Mouse (Mus musculus) embryonic stem cell, embryonic (primary cell): ENCODE measurements around the gene Zfp609.

ENCODE experiments used
- CTCF ChIA-PET, 4 experiments: fragments of 300-600 bp in 2 of 4; fragments of 350-600 bp in 2 of 4; sonication (Branson Sonifier 250); formaldehyde crosslinking; loops; one replicate each; lab custom pipeline; 2022; ENCODE audit warnings: inconsistent platforms in 2 of 4; lab: Charles Lee
- POLR2A ChIA-PET, 4 experiments: fragments of 300-600 bp in 2 of 4; fragments of 350-600 bp in 2 of 4; sonication (Branson Sonifier 250); formaldehyde crosslinking; loops; one replicate each; lab custom pipeline; 2022; ENCODE audit warnings: antibody characterized with exemption in 4 of 4, inconsistent platforms in 1 of 4; lab: Charles Lee

Zfp609 gene

DNA sequence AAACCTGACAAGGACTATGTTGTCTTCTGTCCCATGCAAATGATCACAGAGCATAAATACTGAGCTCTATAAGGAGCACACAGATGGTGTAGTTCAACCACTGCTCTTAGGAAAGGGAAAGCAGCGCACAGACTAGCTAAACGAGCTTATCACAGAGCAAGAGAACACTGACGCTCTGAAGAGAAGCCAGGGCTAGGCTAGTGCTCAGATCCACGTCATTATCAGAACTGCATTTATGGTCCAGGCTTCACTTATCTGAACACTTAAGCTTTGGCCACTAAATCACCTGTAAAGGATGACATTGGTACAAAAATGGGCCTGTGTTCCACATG lies 102.1 kb downstream of the Zfp609 start:
- ChIA-PET CTCF (interaction anchor here in 3 of 4 experiments (0.5 to 1.5 kb wide), 5 partner anchors 27 to 390 kb away, joined by 3 to 6 read pairs (median 3); no protein-coding TSS in a partner anchor), POLR2A (interaction anchor here in 3 of 4 experiments (0.5 to 2.6 kb wide), 19 partner anchors 8 to 1320 kb away, joined by 3 to 9 read pairs (median 4); partner anchors contain the start of gene Mtfmt (in 1 of the 3))

DNA sequence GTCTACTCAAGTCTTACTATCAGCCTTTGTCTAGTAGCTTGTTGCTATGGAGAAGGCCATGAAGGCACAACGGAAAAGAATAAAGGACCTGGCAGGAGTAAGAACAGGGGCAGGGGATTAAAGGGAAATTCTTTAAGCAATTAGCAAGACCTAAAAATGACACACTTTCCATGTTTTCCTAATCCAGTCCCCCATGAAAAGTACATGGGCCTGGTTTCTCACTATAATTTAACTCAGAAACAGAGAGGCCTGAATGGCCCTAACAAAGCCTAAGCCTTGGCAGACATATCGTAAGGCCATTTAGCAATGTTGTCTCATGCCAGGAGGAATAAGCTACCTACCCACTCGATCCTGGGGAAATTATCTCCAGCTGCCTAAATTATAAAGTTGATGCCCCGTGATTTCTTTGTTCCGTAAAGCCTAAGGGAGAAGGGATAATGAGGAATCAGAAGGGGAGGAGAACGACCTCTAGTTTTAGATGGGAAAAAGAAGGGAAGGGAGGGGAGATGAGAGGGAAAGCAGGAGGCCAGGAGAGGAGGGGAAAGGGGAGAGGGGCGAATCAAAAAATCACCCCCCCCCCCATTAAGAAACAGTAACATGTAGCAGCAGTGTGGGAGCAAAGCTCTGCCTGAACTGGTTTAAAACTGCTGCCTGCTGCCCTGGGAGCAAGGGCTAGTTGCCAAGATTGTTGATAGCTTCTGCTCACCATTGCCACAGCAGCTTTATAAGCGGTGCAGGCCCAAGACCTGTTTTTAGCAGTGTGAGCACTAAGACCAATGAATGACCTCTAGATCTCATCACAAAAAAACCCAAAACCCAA lies 102.7 kb downstream of the Zfp609 start:
- ChIA-PET POLR2A (interaction anchor here in 3 of 4 experiments (0.5 to 2.6 kb wide), 19 partner anchors 9 to 308 kb away, joined by 3 to 9 read pairs (median 4); no protein-coding TSS in a partner anchor), CTCF (interaction anchor here in 3 of 4 experiments (0.6 to 1.5 kb wide), 3 partner anchors 27 to 391 kb away, joined by 3 to 4 read pairs (median 3); no protein-coding TSS in a partner anchor)

DNA sequence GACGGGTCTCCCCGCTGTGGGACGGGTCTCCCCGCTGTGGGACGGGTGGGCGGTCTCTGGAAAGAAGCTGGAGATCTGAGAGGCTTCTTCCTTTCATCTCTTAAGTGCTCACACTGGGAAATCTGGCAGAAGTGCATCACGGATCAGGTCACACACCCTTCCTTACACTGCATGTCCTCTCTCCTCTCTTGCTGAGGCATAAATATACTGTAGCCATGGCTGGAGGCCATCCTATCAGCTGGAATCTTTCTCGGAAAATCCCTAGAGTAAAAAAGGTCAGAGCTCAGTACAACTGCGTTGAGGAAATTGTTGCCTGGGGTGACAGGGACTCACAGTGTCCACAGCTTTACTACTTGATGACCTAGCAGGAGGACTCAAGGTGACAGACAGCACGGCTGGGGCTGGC lies 106.2 kb downstream of the Zfp609 start:
- ChIA-PET POLR2A (interaction anchor here (0.6 to 1.5 kb wide), 7 partner anchors 8 to 910 kb away, joined by 3 to 4 read pairs (median 3); no protein-coding TSS in a partner anchor), CTCF (interaction anchor here in 2 of 4 experiments (1.0 to 1.7 kb wide), 2 partner anchors 57 to 122 kb away, joined by 3 to 4 read pairs; no protein-coding TSS in a partner anchor)

DNA sequence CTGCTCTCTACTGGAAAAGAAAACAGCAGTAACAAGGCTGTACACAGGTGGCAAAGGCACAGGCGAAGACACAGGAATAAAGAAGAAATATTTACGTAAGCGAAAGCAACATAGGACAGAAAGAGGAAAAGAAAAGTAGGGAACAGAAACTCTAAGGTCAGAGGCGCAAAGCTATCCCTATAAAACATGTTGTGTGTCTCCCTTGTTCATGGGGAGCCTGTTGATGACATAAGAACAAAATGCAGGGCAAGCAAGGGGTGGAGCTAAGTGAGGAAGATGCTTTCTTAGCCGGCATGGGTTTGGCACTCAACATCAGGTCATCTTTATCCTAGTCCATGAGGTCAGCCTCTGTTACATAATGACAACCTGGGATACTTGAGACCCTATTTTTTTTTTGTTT lies 109.2 kb downstream of the Zfp609 start:
- ChIA-PET POLR2A (interaction anchor here in 1 of 4 experiments (0.6 to 1.7 kb wide), 6 partner anchors 9 to 55 kb away, joined by 3 to 4 read pairs (median 3); no protein-coding TSS in a partner anchor), CTCF (interaction anchor here in 1 of 4 experiments (0.8 kb wide), 1 partner anchor 113 kb away, joined by 3 read pairs; no protein-coding TSS in a partner anchor)

DNA sequence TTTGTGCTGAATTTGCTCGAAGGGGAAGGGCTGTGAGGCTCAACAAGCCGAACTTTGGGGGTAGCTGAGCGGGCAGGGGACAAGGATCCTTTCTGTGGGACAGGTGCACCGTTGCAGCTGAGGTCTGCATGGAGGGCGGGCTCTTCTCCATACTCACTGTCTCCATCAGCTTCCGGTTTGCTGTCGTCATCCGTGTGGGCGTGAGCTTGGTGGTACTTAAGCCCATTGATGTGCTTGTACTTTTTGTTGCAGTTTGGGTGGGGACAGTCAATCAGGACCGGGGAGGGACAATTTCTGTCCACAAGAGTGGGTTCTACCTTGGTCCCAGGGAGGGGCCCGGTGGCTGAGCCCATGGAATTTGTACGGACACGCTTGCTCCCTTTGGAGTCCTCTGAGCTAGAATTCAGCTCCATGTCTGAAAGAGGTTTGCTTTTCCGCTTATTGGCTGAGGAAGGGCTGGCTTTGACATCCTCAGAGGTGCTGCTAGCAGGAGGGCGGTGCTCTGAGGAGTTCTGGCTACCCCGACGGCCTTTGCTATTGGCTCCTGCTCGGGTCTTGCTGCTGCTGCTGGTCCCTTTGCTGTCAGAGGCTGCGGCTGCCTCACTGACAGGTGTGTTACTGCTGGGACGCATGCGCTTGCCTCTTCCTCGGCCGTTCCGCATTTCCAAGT lies 123.3 kb downstream of the Zfp609 start:
- ChIA-PET POLR2A (interaction anchor here (0.6 to 2.5 kb wide), 27 partner anchors 10 to 181 kb away, joined by 3 to 19 read pairs (median 4); no protein-coding TSS in a partner anchor), CTCF (interaction anchor here (0.7 to 2.8 kb wide), 13 partner anchors 8 to 385 kb away, joined by 3 to 9 read pairs (median 4); partner anchors contain the start of gene Oaz2 (in 1 of the 4))

DNA sequence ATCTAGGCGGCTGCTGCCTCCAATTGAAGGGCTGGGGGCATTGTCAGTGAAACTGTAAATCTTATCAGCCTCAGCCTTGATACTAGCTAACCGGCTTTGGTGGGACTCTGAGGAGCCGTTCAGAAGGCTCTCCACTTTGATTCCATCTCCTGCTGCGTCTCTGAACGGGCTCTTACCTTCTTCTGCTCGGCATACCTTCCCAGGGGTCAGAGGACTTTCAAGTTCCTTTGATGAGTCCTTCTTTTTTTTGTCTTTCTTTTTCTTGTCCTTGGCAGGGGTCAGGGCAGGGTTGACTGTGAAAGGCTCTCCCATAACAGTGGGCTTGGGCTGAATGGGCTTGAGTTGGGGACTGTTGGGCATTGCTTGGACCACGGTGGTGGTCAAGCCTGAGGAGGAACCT lies 124.1 kb downstream of the Zfp609 start:
- ChIA-PET POLR2A (interaction anchor here in 3 of 4 experiments (0.5 to 2.5 kb wide), 22 partner anchors 8 to 182 kb away, joined by 3 to 19 read pairs (median 4); no protein-coding TSS in a partner anchor), CTCF (interaction anchor here (0.7 to 2.8 kb wide), 9 partner anchors 7 to 105 kb away, joined by 3 to 9 read pairs (median 4); partner anchors contain the start of gene Oaz2 (in 1 of the 4))

DNA sequence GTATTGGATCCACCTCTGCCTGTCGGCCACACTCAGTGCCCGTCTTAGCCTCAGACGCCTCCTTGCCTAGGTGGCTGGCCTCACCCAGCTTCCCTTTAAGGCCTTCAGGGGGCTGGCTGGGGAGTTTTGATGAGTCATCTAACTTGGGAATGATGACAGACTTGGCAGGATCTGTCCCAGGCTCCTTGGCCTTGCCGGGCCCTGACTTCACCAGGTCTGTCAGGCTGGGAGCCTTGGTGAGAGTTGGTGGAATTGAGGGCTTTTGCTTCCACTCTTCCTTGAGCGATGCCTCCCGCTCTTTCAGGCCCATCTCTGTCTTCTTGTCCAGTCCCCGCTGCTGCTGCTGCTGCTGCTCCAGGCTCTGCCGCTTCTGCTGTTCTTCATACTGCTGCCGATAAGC lies 125.1 kb downstream of the Zfp609 start:
- CTCF ChIA-PET: no interaction called here
- POLR2A ChIA-PET: interaction anchor here in 2 of 4 experiments (0.8 to 2.5 kb wide), 6 partner anchors 9 to 65 kb away, joined by 3 to 13 read pairs (median 4); no protein-coding TSS in a partner anchor

DNA sequence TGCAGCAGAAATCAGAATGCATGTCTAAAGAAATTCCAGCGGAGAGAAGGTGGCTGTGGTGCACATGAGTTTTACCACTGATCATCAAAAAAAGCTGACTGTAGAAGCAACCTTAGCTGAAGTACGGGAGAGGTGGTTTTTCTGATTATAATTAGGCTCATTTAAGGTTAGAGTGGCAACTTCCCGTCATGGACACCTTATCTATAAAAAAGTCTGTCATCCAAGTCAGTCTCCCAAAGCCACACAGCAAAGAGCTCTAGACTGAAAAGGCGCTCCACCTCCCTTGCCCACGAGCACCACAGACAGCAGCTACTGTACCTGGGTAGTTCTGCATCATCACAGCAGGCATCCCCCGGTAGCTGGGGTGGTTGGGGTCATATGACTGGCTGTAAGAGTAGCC lies 126.9 kb downstream of the Zfp609 start:
- POLR2A ChIA-PET: interaction anchor here in 3 of 4 experiments (0.6 to 2.0 kb wide), 13 partner anchors 9 to 208 kb away, joined by 3 to 6 read pairs (median 4); partner anchors contain the start of genes Csnk1g1 (in 1 of the 3) and Trip4 (in 1 of the 3)

DNA sequence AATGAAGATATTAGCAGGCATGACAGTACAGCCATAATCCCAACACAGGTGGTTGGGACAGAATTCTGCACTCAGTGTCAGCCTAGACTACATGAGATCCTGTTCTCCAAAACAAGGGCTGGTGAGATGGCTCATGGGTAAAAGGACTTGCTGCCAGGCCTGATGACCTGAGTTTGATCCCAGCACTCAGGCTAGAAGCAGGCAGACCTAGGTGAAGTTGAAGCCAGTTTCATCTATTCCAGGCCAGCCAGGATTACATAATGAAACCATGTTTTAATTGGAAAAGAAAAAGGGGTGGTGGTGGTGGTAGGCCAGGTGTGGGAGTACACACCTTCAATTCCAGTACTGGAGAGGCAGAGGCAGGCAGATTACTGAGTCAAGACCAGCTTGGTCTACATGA lies 129.4 kb downstream of the Zfp609 start:
- ChIA-PET CTCF (interaction anchor here in 1 of 4 experiments (1.3 kb wide), 1 partner anchor 99 kb away, joined by 9 read pairs; no protein-coding TSS in a partner anchor), POLR2A (no interaction called here)

More for the DNA sequence above, 126.9 kb downstream of the Zfp609 start:
- CTCF ChIA-PET: interaction anchor here in 2 of 4 experiments (1.1 to 2.3 kb wide), 4 partner anchors 95 to 1238 kb away, joined by 3 to 10 read pairs (median 4); no protein-coding TSS in a partner anchor

DNA sequence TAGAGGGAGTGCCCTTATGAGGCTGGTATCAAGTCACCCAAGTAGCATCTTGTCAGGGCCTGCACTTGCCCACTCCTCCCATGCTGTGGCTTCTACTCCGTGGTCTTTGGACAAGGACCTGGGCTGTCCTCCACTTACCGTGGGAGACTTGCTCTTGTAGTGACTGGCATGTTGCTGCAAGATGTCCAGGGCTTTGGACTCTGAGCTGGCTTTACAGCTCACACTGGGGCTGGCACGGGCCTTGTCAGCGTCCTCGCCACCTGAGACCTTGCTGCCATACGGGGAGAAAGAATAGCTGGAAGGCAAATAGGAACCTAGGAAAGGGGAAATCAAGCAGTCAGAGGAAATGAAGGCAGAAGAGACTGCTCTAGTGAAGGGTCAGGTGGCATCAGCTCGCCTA lies 130.0 kb downstream of the Zfp609 start:
- CTCF ChIA-PET: interaction anchor here in 2 of 4 experiments (0.5 to 1.3 kb wide), 3 partner anchors 21 to 99 kb away, joined by 3 to 9 read pairs (median 3); no protein-coding TSS in a partner anchor
- POLR2A ChIA-PET: interaction anchor here in 2 of 4 experiments (0.5 to 1.5 kb wide), 4 partner anchors 17 to 92 kb away, joined by 3 to 6 read pairs (median 4); no protein-coding TSS in a partner anchor

DNA sequence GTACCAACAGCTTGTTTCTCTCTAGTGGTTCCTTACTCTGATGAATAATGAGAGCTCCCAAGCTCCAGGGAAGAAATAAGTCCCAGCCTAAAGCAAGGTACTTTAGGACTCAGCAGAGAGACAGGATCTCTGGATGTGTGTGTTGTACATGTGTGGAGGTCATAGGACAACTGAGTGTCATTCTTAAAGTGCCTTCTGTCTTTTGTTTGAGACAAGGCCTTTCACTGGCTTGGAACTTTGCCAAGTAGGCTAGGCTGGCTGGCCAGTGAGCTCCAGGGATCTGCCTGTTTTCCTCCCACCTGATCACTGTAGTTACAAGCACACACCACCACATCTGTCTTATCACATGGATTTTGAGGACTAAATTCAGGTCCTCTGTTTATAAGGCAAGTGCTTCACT lies 131.0 kb downstream of the Zfp609 start:
- ChIA-PET POLR2A (interaction anchor here (0.5 to 1.5 kb wide), 10 partner anchors 16 to 579 kb away, joined by 3 to 6 read pairs (median 4); no protein-coding TSS in a partner anchor), CTCF (interaction anchor here (0.5 to 1.7 kb wide), 11 partner anchors 8 to 133 kb away, joined by 3 to 9 read pairs (median 4); no protein-coding TSS in a partner anchor)

DNA sequence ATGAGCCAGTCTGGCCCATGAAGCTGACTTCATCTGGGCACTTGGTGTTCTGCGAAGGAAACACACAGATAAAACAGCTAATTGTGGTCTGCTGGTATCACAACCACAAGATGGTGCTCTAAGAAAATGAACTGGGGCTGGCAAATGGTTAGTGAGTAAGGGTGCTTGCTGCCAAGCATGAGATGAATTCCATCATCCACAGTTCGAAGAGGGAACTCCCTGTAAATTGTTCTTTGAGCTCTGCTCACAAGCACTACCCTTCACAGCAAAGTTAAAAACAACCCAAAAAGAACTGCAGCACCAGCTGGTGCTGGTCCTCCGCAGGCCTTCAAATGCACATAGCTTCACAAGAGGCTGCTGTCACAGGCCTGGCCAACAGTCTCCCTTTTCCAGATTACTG lies 131.7 kb downstream of the Zfp609 start:
- ChIA-PET POLR2A (interaction anchor here (0.5 to 1.3 kb wide), 9 partner anchors 19 to 580 kb away, joined by 3 to 6 read pairs (median 3); no protein-coding TSS in a partner anchor), CTCF (interaction anchor here (0.5 to 1.7 kb wide), 12 partner anchors 8 to 160 kb away, joined by 3 to 9 read pairs (median 4); no protein-coding TSS in a partner anchor)

DNA sequence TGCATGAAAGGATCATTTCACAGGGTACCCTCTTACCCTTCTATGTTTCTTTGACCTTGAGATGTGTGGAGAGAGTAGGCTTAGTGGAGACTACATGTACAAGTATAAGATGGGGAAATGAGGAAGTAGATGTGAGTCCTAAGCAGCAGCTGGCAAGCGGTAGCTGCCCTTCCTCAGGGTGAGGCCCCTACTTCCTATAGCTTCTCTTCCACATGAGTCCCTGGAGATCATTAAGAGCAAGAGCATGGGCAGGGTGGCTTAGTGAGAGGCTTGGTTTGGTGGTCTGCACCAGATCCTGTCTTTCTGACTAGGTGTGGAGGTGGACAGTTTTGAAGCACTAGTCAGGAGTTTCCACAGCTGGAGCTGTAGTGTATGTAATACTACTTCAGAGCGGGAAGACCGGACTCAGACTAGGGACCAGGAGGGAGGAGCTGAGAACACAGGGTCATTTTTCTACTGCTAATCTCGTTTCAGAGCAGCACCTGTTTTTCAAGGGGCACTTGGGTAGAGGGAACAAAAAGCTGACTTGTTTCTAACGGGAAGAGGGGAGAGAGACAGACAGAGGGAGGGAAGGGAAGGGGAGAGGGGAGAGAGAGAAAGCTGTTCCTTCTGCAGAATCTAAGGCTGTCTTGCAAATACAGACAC lies 134.3 kb downstream of the Zfp609 start:
- ChIA-PET POLR2A (interaction anchor here (0.5 to 2.8 kb wide), 24 partner anchors 9 to 497 kb away, joined by 3 to 19 read pairs (median 4); partner anchors contain the start of gene Pif1 (in 1 of the 4)), CTCF (interaction anchor here in 3 of 4 experiments (0.6 to 2.0 kb wide), 9 partner anchors 10 to 311 kb away, joined by 3 to 14 read pairs (median 4); no protein-coding TSS in a partner anchor)

DNA sequence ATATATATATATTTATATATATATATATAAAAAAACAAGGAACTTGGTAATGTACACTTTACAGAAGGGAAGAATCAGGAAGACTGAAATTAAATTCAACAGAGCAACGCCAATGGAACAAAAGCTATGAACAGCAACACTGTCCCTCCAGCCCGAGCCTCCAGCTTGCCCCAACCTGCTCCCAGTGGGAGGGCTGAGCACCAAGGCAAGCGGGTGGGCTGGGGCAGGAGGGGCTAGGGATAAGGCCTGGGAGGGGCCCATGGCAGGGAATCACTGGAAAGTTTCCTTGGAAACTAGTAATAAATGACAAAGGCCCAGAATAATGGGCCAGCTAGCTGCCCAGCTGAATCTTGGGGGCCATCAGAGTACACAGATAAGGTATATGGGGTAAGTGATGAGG lies 134.9 kb downstream of the Zfp609 start:
- POLR2A ChIA-PET: interaction anchor here (0.5 to 2.8 kb wide), 27 partner anchors 8 to 496 kb away, joined by 3 to 19 read pairs (median 4); partner anchors contain the start of genes Pif1 (in 1 of the 4) and Plekho2 (in 1 of the 4)
- CTCF ChIA-PET: interaction anchor here in 3 of 4 experiments (0.6 to 2.0 kb wide), 7 partner anchors 9 to 94 kb away, joined by 3 to 11 read pairs (median 4); no protein-coding TSS in a partner anchor

DNA sequence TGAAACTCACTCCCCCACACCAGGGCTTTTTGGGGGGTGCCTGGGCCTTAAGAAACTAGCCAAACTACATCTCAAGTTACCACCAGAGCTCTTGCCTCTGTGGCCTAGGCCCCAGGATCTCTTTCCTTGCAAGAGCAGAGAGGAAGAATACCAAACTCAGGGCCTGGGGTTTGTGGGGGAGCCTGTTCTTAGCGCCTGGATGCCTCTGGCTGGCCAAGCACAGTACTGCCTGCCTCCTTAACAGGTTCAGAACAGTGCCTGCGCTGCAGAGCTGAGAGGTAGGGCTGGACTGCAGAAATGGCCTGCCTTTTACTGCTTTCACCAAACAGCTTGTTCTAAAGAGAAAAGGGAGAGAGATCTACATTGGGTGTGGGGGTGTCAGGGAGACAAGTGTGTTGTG lies 137.5 kb downstream of the Zfp609 start:
- ChIA-PET POLR2A (interaction anchor here in 2 of 4 experiments (1.0 to 1.3 kb wide), 2 partner anchors 10 to 86 kb away, joined by 3 read pairs; no protein-coding TSS in a partner anchor), CTCF (interaction anchor here in 1 of 4 experiments (0.5 kb wide), 1 partner anchor 91 kb away, joined by 6 read pairs; no protein-coding TSS in a partner anchor)

DNA sequence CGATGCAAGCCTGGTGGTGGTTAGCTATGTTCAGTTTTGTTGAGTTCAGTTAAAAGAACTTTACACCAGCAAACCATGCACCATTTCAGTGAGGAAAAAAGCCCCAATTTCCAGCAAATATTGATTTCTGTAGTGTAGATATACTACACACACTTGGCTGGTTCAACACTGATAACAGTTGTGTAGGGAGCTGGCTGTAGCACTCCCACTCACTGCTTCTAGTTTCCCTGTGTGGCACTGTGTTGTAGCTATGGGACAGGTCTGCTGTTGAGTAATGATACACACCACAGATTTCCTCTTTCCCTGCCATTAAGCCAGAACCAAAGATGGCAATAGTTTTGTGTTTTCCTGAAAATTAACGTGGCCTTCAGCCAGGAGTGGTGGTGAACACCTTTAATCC lies 142.7 kb downstream of the Zfp609 start:
- CTCF ChIA-PET: interaction anchor here in 2 of 4 experiments (0.6 to 3.3 kb wide), 6 partner anchors 11 to 86 kb away, joined by 3 to 13 read pairs (median 4); partner anchors contain the start of gene Oaz2 (in 1 of the 2)
- POLR2A ChIA-PET: interaction anchor here in 3 of 4 experiments (0.9 to 5.1 kb wide), 9 partner anchors 8 to 78 kb away, joined by 3 to 23 read pairs (median 4); no protein-coding TSS in a partner anchor
